8 mouse cellular contexts compared by ENCODE assay signal in the genomic region with DNA sequence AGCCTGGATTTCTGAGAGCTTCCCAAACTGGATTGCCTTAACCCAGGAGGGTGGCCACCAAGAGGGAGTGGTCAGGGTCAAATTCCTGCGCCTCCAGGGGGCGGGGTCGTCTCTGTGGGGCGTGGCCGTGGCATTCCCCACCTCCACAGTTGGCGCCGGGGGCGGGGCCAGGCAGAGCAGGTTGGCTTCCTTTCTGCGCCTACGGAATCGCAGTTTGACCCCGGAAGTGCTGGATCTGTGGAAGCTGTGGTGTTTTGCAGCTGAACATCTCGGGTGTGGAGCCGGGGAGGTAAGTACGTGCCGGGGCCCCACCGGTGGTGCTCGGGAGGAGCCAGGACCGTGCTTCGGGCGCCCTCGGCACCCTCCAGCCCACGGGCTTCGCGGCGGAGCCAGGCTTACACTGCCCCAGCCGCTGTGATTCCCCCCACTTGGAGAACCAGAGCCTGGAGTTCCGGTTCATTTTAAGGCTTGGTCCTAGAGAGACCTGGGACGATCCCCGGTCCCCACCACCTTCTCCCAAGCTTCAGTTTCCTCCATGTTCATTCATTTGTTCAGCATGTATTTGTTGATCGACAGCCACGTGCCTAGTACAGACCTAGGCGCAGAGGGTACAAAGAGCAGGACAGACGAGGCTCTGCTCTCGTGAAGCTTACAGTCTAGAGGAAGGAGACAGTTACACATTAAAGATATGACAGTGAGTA. TPM values are rescaled to one million over a fixed set of nuclear protein-coding genes. Genes with fewer than 3 reads are reported as not detected.
DNase-seq lines count a peak whose midpoint lies in the region; ATAC-seq and TF ChIP-seq lines count a peak whose summit lies in the region.

TSS of gene Ascc2 (plus strand) at position 214 of the 701 bp plus-strand sequence.

- ATAC-seq in embryonic facial prominence, embryonic 14.5 days (ENCODE audit: low read depth) = peak; percentile 95
- peak; percentile 94 for ATAC-seq in limb, embryonic 14.5 days (ENCODE audit: low FRiP score, low read depth)
- ATAC-seq in midbrain, postnatal 0 days (ENCODE audit: low FRiP score) = peak; percentile 89

- peak; percentile 92 for DNase-seq in 3T3-L1 (ENCODE audit: low read depth, low spot score)
- DNase-seq in adrenal gland, postnatal 4 days (ENCODE audit: low spot score in 2 of 2) = peak; percentile 96 to 97
- DNase-seq in embryonic facial prominence, embryonic 14.5 days (ENCODE audit: low spot score) = peak; percentile 95
- DNase-seq in heart, adult 8-10 months (ENCODE audit: low spot score) = peak; percentile 97
- DNase-seq in kidney, adult 9 months = peak; percentile 99
- DNase-seq in limb, embryonic 14.5 days (ENCODE audit: low spot score) = peak; percentile 90
- DNase-seq in midbrain, postnatal 0 days (ENCODE audit: low spot score) = peak; percentile 86
- peak; percentile 85 to 88 for DNase-seq in spleen, postnatal 14 days (ENCODE audit: low spot score in 2 of 2)

- TF ChIP-seq POLR2A in limb, embryonic 14.5 days (IDR thresholded peaks at IDR 0.05; ENCODE audit: borderline replicate concordance, extremely low read depth, insufficient read depth, insufficient read length) = 0 out of 2 replicates have a peak, but pooled peaks have one; percentile 9

- peak within 1 kb of the TSS; percentile 87 for H3K4me3 ChIP-seq in embryonic facial prominence, embryonic 14.5 days (ENCODE audit: low read depth, low read length)
- H3K4me3 ChIP-seq in limb, embryonic 14.5 days (replicated peaks; ENCODE audit: low read length) = peak within 1 kb of the TSS; percentile 85
- peak within 1 kb of the TSS; percentile 73 for H3K4me3 ChIP-seq in midbrain, postnatal 0 days (ENCODE audit: low read depth, low read length)

- H3K4me1 ChIP-seq in embryonic facial prominence, embryonic 14.5 days (ENCODE audit: control insufficient read depth, insufficient read depth, low read length) = peaks cover 11% of the 10 kb centered on the region; the same call in 1 of the 2 replicates
- peaks cover 13% of the 10 kb centered on the region for H3K4me1 ChIP-seq in limb, embryonic 14.5 days (ENCODE audit: control insufficient read depth, insufficient read depth, low read length)
- H3K4me1 ChIP-seq in midbrain, postnatal 0 days (ENCODE audit: insufficient read depth, low read length) = peaks cover 7% of the 10 kb centered on the region; the same call in 1 of the 2 replicates

- peak within 1 kb of the TSS; percentile 74 for H3K27ac ChIP-seq in embryonic facial prominence, embryonic 14.5 days (replicated peaks; ENCODE audit: low read depth, low read length)
- peak within 1 kb of the TSS; percentile 49 for H3K27ac ChIP-seq in limb, embryonic 14.5 days (replicated peaks; ENCODE audit: low read depth, low read length)
- peak within 1 kb of the TSS; percentile 62 for H3K27ac ChIP-seq in midbrain, postnatal 0 days (ENCODE audit: low read depth, low read length)

- H3K36me3 ChIP-seq in embryonic facial prominence, embryonic 14.5 days (ENCODE audit: control insufficient read depth, insufficient read depth, low read length) = no peaks in the 10 kb centered on the region
- H3K36me3 ChIP-seq in limb, embryonic 14.5 days (ENCODE audit: control insufficient read depth, insufficient read depth, low read length) = peaks cover 9% of the 10 kb centered on the region
- peaks cover 6% of the 10 kb centered on the region; the same call in 1 of the 2 replicates for H3K36me3 ChIP-seq in midbrain, postnatal 0 days (ENCODE audit: insufficient read depth, low read length)

- H3K9me3 ChIP-seq in embryonic facial prominence, embryonic 14.5 days (ENCODE audit: control insufficient read depth, low read length) = no peaks in the 10 kb centered on the region
- no peaks in the 10 kb centered on the region for H3K9me3 ChIP-seq in limb, embryonic 14.5 days (ENCODE audit: control insufficient read depth, low read length)
- no peaks in the 10 kb centered on the region for H3K9me3 ChIP-seq in midbrain, postnatal 0 days (ENCODE audit: low read length)

- TF ChIP-seq CTCF in midbrain, postnatal 0 days (IDR thresholded peaks at IDR 0.05) = no peak; the same call in 1 of the 2 replicates

- H3K27me3 ChIP-seq in embryonic facial prominence, embryonic 14.5 days (replicated peaks; ENCODE audit: control insufficient read depth, insufficient read depth, low read length) = no peaks in the 10 kb centered on the region
- H3K27me3 ChIP-seq in limb, embryonic 14.5 days (ENCODE audit: control insufficient read depth, insufficient read depth, low read length) = no peaks in the 10 kb centered on the region
- no peaks in the 10 kb centered on the region for H3K27me3 ChIP-seq in midbrain, postnatal 0 days (ENCODE audit: insufficient read depth, low read length)

- H3K9ac ChIP-seq in embryonic facial prominence, embryonic 14.5 days (ENCODE audit: low read depth, low read length) = peak within 1 kb of the TSS; percentile 77
- peak within 1 kb of the TSS; percentile 62 for H3K9ac ChIP-seq in limb, embryonic 14.5 days (ENCODE audit: low read depth, low read length, severe bottlenecking)
- H3K9ac ChIP-seq in midbrain, postnatal 0 days (replicated peaks; ENCODE audit: low read length, poor library complexity, severe bottlenecking) = peak within 1 kb of the TSS; percentile 71

- H3K4me2 ChIP-seq in embryonic facial prominence, embryonic 14.5 days (ENCODE audit: low read depth, low read length) = peak within 1 kb of the TSS; percentile 86
- H3K4me2 ChIP-seq in limb, embryonic 14.5 days (replicated peaks; ENCODE audit: low read depth, low read length, severe bottlenecking) = peak within 1 kb of the TSS; percentile 67
- H3K4me2 ChIP-seq in midbrain, postnatal 0 days (ENCODE audit: low read depth, low read length, poor library complexity, severe bottlenecking) = peak within 1 kb of the TSS; percentile 57

- 0% methylated on average over 27 of the region's 35 CpGs for WGBS in embryonic facial prominence, embryonic 14.5 days
- under 1% methylated on average over 35 of the region's 35 CpGs for WGBS in limb, embryonic 14.5 days
- under 1% methylated on average over 34 of the region's 35 CpGs for WGBS in midbrain, postnatal 0 days

RNA-seq across cellular contexts. Expression of gene Ascc2, which starts in this region (rescaled TPM):
- 10 to 100 TPM; 37.9 to 40.1 TPM for total RNA-seq in adrenal gland, postnatal 4 days (2021)
- 27.8 and 31.4 TPM in 2 replicates for polyA plus RNA-seq in embryonic facial prominence, embryonic 14.5 days (2014; fragmentation: Nextera tagmentation; extraction: Ambion mirVana)
- 10 to 100 TPM; 14.1 to 18.4 (median 15.3) TPM for total RNA-seq in heart, adult 8-10 months (2022)
- polyA plus RNA-seq in limb, embryonic 14.5 days (2012; rRNA removed) = 30.8 and 33.3 TPM in 2 replicates
- polyA plus RNA-seq in limb, embryonic 14.5 days (2014; fragmentation: Nextera tagmentation; extraction: Ambion mirVana) = 32.6 and 33.1 TPM in 2 replicates
- 15.5 and 15.8 TPM in 2 replicates for total RNA-seq in midbrain, postnatal 0 days (2014; rRNA removed)
- 14.8 and 15.6 TPM in 2 replicates for polyA plus RNA-seq in midbrain, postnatal 0 days (2015; fragmentation: Nextera tagmentation; extraction: Ambion mirVana)

Comparison
In these comparisons a context has a peak if more than half of its experiments do, and no peak if none do; other contexts are left out.
1. Peak in every context shown above with its lines: DNase-seq, ATAC-seq, H3K4me3 ChIP-seq and H3K27ac ChIP-seq.